Mouse (Mus musculus): ENCODE results near the gene Tnnc1.

Tnnc1 gene

GRCm38 (mm10) chr14:31208084-31208483 is at the start of gene Tnnc1:
Gene Tnnc1 (plus strand): TSS chr14:31208312.
- DNase-seq, result no peak

- DNase-seq, result no peak
Observed at GRCm38 (mm10) chr14:31160196-31161150, 47.6 kb upstream of the Tnnc1 start.

- DNase-seq, result no peak
Observed at GRCm38 (mm10) chr14:31161191-31161590, 46.9 kb upstream of the Tnnc1 start.

- peak; percentile 41 to 62 for DNase-seq
Observed at GRCm38 (mm10) chr14:31161638-31162037, 46.5 kb upstream of the Tnnc1 start.

GRCm38 (mm10) chr14:31164067-31164466 is 44.0 kb upstream of the Tnnc1 start:
- peak; percentile 74 to 79 for DNase-seq

GRCm38 (mm10) chr14:31165010-31165409 is 43.1 kb upstream of the Tnnc1 start:
- DNase-seq, result peak; percentile 47 to 58

GRCm38 (mm10) chr14:31165458-31165857 is 42.7 kb upstream of the Tnnc1 start:
- no peak for DNase-seq

- DNase-seq, result no peak
Observed at GRCm38 (mm10) chr14:31165991-31166630, 42.0 kb upstream of the Tnnc1 start.

- DNase-seq, result peak in 1 of 2 experiments; percentile 37
Observed at GRCm38 (mm10) chr14:31166827-31167226, 41.3 kb upstream of the Tnnc1 start.

- no peak for DNase-seq
Observed at GRCm38 (mm10) chr14:31168425-31168824, 39.7 kb upstream of the Tnnc1 start, which contains the start of gene Stab1. Gene Stab1 (minus strand): TSS chr14:31168641.

GRCm38 (mm10) chr14:31169508-31169907 is 38.6 kb upstream of the Tnnc1 start:
- DNase-seq, result no peak

- no peak for DNase-seq
Observed at GRCm38 (mm10) chr14:31170963-31171362, 37.1 kb upstream of the Tnnc1 start.

- peak; percentile 80 to 88 for DNase-seq
Observed at GRCm38 (mm10) chr14:31171386-31171785, 36.7 kb upstream of the Tnnc1 start.

- peak in 1 of 2 experiments; percentile 40 for DNase-seq
Observed at GRCm38 (mm10) chr14:31171821-31172220, 36.3 kb upstream of the Tnnc1 start.

GRCm38 (mm10) chr14:31172781-31173455 is 35.2 kb upstream of the Tnnc1 start:
- peak; percentile 73 to 82 for DNase-seq

GRCm38 (mm10) chr14:31173537-31173936 is 34.6 kb upstream of the Tnnc1 start:
- no peak for DNase-seq

GRCm38 (mm10) chr14:31177287-31177686 is 30.8 kb upstream of the Tnnc1 start:
- no peak for DNase-seq

GRCm38 (mm10) chr14:31177715-31178114 is 30.4 kb upstream of the Tnnc1 start:
- DNase-seq, result no peak

GRCm38 (mm10) chr14:31179677-31180365 is 28.3 kb upstream of the Tnnc1 start:
- DNase-seq, result peak in 1 of 2 experiments; percentile 20

- DNase-seq, result no peak
Observed at GRCm38 (mm10) chr14:31181512-31181911, 26.6 kb upstream of the Tnnc1 start.

GRCm38 (mm10) chr14:31182786-31183290 is 25.3 kb upstream of the Tnnc1 start:
- no peak for DNase-seq

GRCm38 (mm10) chr14:31183541-31183940 is 24.6 kb upstream of the Tnnc1 start:
- no peak for DNase-seq

Measured in cerebellum, postnatal 25 days (tissue).